Mouse (Mus musculus): ENCODE data around the gene Phldb2. TPM values are rescaled to one million over a fixed set of nuclear protein-coding genes. Genes with fewer than 3 reads are reported as not detected.

Gene Phldb2
- polyA plus RNA-seq, 1 experiment from 2014 or later: 9.8 TPM

- Histone ChIP-seq H3K9ac (replicated peaks) (no peak overlapping the region), H3K36me3 (replicated peaks; ENCODE audit: insufficient read depth, low read length) (no peaks in the 10 kb centered on the region), H3K4me1 (ENCODE audit: insufficient read depth) (peaks cover 2% of the 10 kb centered on the region; the same call in 1 of the 2 replicates), H3K27me3 (ENCODE audit: insufficient read depth, low read length) (no peaks in the 10 kb centered on the region), H3K9me3 (ENCODE audit: low read length) (no peaks in the 10 kb centered on the region), H3K4me3 (ENCODE audit: low read depth, low read length) (no peak overlapping the region), H3K4me2 (ENCODE audit: low read depth, low read length) (no peak overlapping the region), H3K27ac (ENCODE audit: low read depth) (no peak overlapping the region)
- DNase-seq: no peak
- no peak for ATAC-seq
- WGBS (ENCODE audit: insufficient replicate concordance): 50% methylated on average over 2 of the region's 2 CpGs
- TF ChIP-seq CTCF (IDR thresholded peaks at IDR 0.05; ENCODE audit: low read depth) (no peak), EP300 (IDR thresholded peaks at IDR 0.05; ENCODE audit: low read depth) (no peak)
Measured at GRCm38 (mm10) chr16:45870651-45871050, 82.7 kb downstream of the Phldb2 start.

- 71% methylated on average over 3 of the region's 3 CpGs for WGBS (ENCODE audit: insufficient replicate concordance)
- Histone ChIP-seq H3K9me3 (ENCODE audit: low read length) (no peaks in the 10 kb centered on the region), H3K27ac (ENCODE audit: low read depth) (no peak overlapping the region), H3K4me3 (ENCODE audit: low read depth, low read length) (no peak overlapping the region), H3K36me3 (replicated peaks; ENCODE audit: insufficient read depth, low read length) (no peaks in the 10 kb centered on the region), H3K9ac (replicated peaks) (no peak overlapping the region), H3K27me3 (ENCODE audit: insufficient read depth, low read length) (no peaks in the 10 kb centered on the region), H3K4me1 (ENCODE audit: insufficient read depth) (peaks cover 2% of the 10 kb centered on the region; the same call in 1 of the 2 replicates), H3K4me2 (ENCODE audit: low read depth, low read length) (no peak overlapping the region)
- no peak for DNase-seq
- no peak for ATAC-seq
- TF ChIP-seq CTCF (IDR thresholded peaks at IDR 0.05; ENCODE audit: low read depth) (no peak), EP300 (IDR thresholded peaks at IDR 0.05; ENCODE audit: low read depth) (no peak)
Measured at GRCm38 (mm10) chr16:45869044-45869443, 84.4 kb downstream of the Phldb2 start.

DNA sequence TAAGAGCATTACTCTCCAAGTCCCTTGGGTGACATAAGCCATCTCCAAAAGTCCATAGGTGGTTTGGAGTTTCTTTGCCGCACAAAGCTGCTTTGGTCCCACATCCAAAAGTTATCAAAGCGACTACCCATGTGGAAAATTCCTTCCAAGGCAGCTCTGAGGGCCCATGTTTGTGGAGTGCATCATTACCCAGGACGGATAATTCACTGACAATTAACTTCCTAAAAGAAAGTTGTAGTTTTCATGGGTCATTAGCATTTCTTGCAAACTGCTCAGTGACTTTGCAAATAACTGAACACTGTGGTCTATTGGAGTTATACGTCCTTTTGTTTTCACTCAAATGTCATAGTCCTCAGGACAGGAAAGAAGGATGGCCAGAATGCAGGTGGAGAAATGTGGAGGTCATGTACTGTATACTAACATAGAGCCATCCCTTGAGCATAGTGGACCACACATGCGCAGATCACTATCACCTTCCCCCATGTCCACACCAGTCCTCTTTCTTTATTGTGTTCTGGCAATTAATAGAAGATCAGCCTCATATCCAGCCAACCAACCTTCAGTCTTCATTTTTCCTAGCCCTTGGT, 96.0 kb downstream of the Phldb2 start:
- ATAC-seq: no peak

GRCm38 (mm10) chr16:45854499-45854898, 98.9 kb downstream of the Phldb2 start:
- H3K36me3 ChIP-seq (replicated peaks; ENCODE audit: insufficient read depth, low read length): no peaks in the 10 kb centered on the region
- H3K9me3 ChIP-seq (ENCODE audit: low read length): no peaks in the 10 kb centered on the region
- ATAC-seq (no peak), DNase-seq (no peak)
- no peaks in the 10 kb centered on the region for H3K4me1 ChIP-seq (ENCODE audit: insufficient read depth)
- no peak overlapping the region for H3K4me3 ChIP-seq (ENCODE audit: low read depth, low read length)
- no peak overlapping the region for H3K9ac ChIP-seq (replicated peaks)
- no peaks in the 10 kb centered on the region for H3K27me3 ChIP-seq (ENCODE audit: insufficient read depth, low read length)
- no peak overlapping the region for H3K4me2 ChIP-seq (ENCODE audit: low read depth, low read length)
- 89% methylated on average over 10 of the region's 10 CpGs for WGBS (ENCODE audit: insufficient replicate concordance)
- TF ChIP-seq CTCF (IDR thresholded peaks at IDR 0.05; ENCODE audit: low read depth): no peak
- no peak for TF ChIP-seq EP300 (IDR thresholded peaks at IDR 0.05; ENCODE audit: low read depth)
- H3K27ac ChIP-seq (ENCODE audit: low read depth): no peak overlapping the region

More for the DNA sequence above, 96.0 kb downstream of the Phldb2 start:
- no peak for DNase-seq
- WGBS (ENCODE audit: insufficient replicate concordance): 90% methylated on average over 5 of the region's 5 CpGs
- Histone ChIP-seq H3K4me2 (ENCODE audit: low read depth, low read length) (no peak overlapping the region), H3K36me3 (replicated peaks; ENCODE audit: insufficient read depth, low read length) (no peaks in the 10 kb centered on the region; the same call in 1 of the 2 replicates), H3K27me3 (ENCODE audit: insufficient read depth, low read length) (no peaks in the 10 kb centered on the region), H3K4me1 (ENCODE audit: insufficient read depth) (no peaks in the 10 kb centered on the region), H3K27ac (ENCODE audit: low read depth) (no peak overlapping the region), H3K9me3 (ENCODE audit: low read length) (no peaks in the 10 kb centered on the region), H3K4me3 (ENCODE audit: low read depth, low read length) (no peak overlapping the region), H3K9ac (replicated peaks) (no peak overlapping the region)
- no peak for TF ChIP-seq EP300 (IDR thresholded peaks at IDR 0.05; ENCODE audit: low read depth)
- TF ChIP-seq CTCF (IDR thresholded peaks at IDR 0.05; ENCODE audit: low read depth): no peak

DNA sequence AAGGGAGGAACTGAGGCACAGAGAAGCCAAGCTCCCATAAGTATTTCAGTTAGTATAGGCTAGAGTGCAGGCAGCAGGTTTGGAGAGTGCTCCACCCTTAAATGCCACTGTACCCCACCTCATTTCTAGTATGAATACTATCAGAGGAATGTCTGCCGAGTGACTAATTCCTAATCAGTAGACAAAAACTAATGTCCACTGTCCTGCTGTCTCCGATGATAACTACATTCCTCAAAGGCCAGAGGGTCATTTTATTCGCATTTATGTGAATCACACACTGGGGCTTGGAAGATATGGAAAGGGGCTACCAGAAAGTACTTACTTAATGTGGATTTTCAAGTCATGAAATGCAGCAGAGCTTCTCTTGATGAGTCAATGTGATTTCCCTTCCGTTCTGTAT, 104.4 kb downstream of the Phldb2 start:
- 65% methylated on average over 4 of the region's 4 CpGs for WGBS (ENCODE audit: insufficient replicate concordance)
- H3K4me1 ChIP-seq (ENCODE audit: insufficient read depth): no peaks in the 10 kb centered on the region

DNA sequence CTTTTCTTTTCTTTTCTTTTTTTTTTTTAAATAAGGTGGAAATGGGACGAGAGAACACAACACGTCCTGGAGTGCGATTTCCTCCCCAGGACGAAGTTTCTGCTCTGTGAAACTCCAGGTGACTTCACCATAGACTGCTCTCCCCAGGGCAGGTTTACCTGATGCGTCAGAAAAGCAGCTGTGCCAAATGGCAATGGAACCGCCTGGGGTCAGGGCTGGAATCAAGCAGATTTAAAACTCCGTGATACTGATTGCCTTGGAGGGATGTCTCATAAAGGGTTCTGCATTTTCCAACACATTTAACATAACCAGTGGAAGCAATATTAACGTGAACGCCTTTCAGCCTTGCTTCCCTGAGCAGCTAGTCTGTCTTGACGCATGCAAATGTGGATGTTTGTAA, 108.5 kb downstream of the Phldb2 start:
- Histone ChIP-seq H3K36me3 (replicated peaks; ENCODE audit: insufficient read depth, low read length) (no peaks in the 10 kb centered on the region), H3K4me1 (ENCODE audit: insufficient read depth) (no peaks in the 10 kb centered on the region; the same call in 1 of the 2 replicates), H3K27me3 (ENCODE audit: insufficient read depth, low read length) (peaks cover 4% of the 10 kb centered on the region; the same call in 1 of the 2 replicates), H3K4me3 (ENCODE audit: low read depth, low read length) (peak overlapping the region; percentile 53), H3K9me3 (ENCODE audit: low read length) (no peaks in the 10 kb centered on the region), H3K4me2 (ENCODE audit: low read depth, low read length) (peak overlapping the region; percentile 73), H3K27ac (ENCODE audit: low read depth) (no peak overlapping the region), H3K9ac (replicated peaks) (peak overlapping the region; percentile 73)
- ATAC-seq (no peak), DNase-seq (peak; percentile 24)
- TF ChIP-seq EP300 (IDR thresholded peaks at IDR 0.05; ENCODE audit: low read depth) (no peak), CTCF (IDR thresholded peaks at IDR 0.05; ENCODE audit: low read depth) (no peak)
- 22% methylated on average over 10 of the region's 10 CpGs for WGBS (ENCODE audit: insufficient replicate concordance)

More for the DNA sequence above, 104.4 kb downstream of the Phldb2 start:
- peaks cover 4% of the 10 kb centered on the region; the same call in 1 of the 2 replicates for H3K27me3 ChIP-seq (ENCODE audit: insufficient read depth, low read length)
- no peak overlapping the region for H3K4me3 ChIP-seq (ENCODE audit: low read depth, low read length)
- H3K4me2 ChIP-seq (ENCODE audit: low read depth, low read length): no peak overlapping the region
- H3K9me3 ChIP-seq (ENCODE audit: low read length): no peaks in the 10 kb centered on the region
- no peak overlapping the region for H3K9ac ChIP-seq (replicated peaks)
- no peaks in the 10 kb centered on the region for H3K36me3 ChIP-seq (replicated peaks; ENCODE audit: insufficient read depth, low read length)
- no peak for DNase-seq
- H3K27ac ChIP-seq (ENCODE audit: low read depth): no peak overlapping the region
- no peak for ATAC-seq
- TF ChIP-seq CTCF (IDR thresholded peaks at IDR 0.05; ENCODE audit: low read depth) (no peak), EP300 (IDR thresholded peaks at IDR 0.05; ENCODE audit: low read depth) (no peak)

All from liver, postnatal 0 days (tissue).